Mouse (Mus musculus) heart, adult 10 weeks (tissue): ENCODE data around the gene Cd2. TPM values are rescaled to one million over a fixed set of nuclear protein-coding genes. Genes with fewer than 3 reads are reported as not detected.

Source experiments
- polyA plus RNA-seq: library from polyadenylated mRNA; stranded (reverse); fragments of 350-450 nt; fragmentation: Illumina TruSeq; extraction: RNeasy Lipid Tissue Mini Kit (QIAGEN cat#74804); gene quantifications from one replicate; pipeline ENCODE4 v1.2.3, GENCODE M21; 2014; ENCODE audit warnings: low read depth, low replicate concordance

Gene Cd2
- 1.4 TPM for polyA plus RNA-seq

DNA sequence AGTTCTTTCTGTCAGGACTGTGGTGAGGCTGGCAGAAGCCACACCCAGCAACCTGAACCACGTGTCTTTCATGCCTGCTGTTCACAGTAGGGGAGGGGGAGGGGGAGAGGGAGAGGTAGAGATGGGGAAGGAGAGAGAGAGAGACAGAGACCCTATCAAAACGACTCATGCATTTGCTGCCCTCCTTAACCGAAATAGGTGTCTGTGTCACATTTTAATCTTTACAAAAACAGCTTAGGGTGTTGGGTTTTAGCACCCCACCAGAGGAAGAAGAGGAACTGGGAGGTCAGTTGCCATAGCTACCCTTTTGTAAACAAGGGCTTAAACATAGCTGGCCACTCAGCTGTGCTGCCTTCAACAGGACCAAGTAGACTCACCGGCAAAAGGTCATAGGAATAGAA, at the start of gene Cd2:
Cd2 (minus strand) TSS at position 29 of the 401 bp plus-strand sequence.

Other genes with a start within 250 kb of the Cd2 start
- 25.1 TPM for gene Ptgfrn, start 177.7 kb downstream of the Cd2 start, polyA plus RNA-seq
- gene Igsf3, start 89.1 kb upstream of the Cd2 start, polyA plus RNA-seq = 5.4 TPM